Mouse (Mus musculus) lung, postnatal 4 days (tissue): ENCODE data around the gene Cdc27.
"Not testable (repeated sequence)": the region's sequence is repeated elsewhere in the genome, so short reads cannot be mapped to it uniquely, and the experiment has no call there.

Experiments
- DNase-seq, 2 experiments: peaks; one replicate each; pipeline ENCODE4 v3.0.0; 2021

The Cdc27 gene

DNA sequence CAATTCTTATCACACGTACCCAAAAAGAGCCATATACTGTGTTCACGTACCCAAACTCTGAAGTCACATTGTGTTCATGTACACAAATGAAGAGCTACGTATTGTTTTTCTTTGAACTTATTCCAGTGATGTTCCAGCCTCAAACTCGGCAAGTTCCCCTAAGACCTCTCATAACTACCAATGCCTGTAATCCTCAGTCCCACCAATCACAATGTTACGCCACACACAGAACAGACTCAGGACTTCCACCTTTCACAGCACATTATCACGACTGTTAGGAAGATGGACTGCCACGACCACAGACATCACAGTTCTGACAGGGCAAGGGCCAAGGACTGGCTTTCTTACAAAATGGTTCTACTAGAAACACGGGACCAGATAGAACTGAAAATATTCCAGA, 20.1 kb upstream of the Cdc27 start:
- not testable (repeated sequence) for DNase-seq

GRCm38 (mm10) chr11:104568326-104568725, 17.9 kb upstream of the Cdc27 start:
- DNase-seq: no peak

DNA sequence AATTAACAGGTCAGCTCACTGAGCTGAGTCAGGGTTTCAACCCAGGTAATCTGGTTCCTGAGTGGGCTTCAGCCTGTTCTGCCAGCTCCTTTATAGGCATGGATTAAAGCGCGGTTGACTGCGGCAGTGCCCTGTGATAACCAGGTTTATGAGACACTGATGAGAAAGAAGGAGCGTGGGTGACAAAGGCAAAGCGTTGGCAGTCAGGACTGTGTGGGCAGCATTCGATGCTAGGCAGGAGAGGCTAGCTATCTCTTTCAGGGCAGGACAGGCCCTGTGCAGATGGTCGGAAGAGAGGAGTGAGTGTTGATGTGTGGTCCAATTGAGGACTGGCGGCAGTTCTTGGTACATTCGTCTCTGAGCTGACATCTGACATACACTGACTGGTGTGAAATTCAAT, 17.3 kb upstream of the Cdc27 start:
- no peak for DNase-seq

- DNase-seq: no peak
Measured at GRCm38 (mm10) chr11:104566796-104567195, 16.4 kb upstream of the Cdc27 start.

DNA sequence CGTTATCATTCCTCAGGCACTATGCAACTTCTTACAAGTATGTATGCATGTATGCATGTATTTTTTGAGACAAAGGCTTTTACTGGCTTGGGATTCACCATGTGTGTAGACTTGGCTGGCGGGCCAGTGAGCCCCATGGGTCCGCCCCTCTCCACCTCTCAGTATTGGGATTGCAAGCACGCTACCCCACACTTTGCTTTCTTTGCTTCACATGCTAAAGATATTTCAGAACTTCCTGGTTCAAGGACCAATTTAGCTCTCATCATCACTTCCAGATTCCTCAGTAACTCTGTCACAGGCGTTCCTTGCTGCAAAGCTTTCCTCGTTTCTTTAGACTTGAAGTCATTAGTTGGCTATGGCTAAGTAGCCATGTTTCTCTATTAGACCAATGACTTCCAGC, 15.7 kb upstream of the Cdc27 start:
- DNase-seq: no peak

- DNase-seq: no peak
Measured at GRCm38 (mm10) chr11:104565172-104565571, 14.8 kb upstream of the Cdc27 start.

DNA sequence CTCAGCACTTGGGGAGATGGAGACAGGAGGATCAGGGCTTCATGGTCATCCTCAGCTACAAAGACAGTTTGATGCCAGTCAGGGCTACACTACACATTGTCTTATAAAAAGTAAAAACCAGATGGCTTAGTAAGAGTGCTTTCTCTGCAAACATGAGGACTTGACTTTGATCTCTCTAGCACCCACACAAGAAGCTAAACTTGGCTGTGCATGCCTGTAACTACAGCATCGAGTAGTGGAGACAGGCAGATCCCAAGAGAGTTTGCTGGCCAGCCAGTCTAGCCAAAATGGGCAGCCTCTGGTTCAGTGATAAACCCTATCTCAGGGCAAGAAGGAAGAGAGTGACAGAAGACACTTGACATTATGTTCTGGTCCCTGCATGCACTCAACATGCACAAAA, 13.1 kb upstream of the Cdc27 start:
- DNase-seq: no peak

- DNase-seq: no peak
Measured at GRCm38 (mm10) chr11:104560971-104561370, 10.6 kb upstream of the Cdc27 start.

DNA sequence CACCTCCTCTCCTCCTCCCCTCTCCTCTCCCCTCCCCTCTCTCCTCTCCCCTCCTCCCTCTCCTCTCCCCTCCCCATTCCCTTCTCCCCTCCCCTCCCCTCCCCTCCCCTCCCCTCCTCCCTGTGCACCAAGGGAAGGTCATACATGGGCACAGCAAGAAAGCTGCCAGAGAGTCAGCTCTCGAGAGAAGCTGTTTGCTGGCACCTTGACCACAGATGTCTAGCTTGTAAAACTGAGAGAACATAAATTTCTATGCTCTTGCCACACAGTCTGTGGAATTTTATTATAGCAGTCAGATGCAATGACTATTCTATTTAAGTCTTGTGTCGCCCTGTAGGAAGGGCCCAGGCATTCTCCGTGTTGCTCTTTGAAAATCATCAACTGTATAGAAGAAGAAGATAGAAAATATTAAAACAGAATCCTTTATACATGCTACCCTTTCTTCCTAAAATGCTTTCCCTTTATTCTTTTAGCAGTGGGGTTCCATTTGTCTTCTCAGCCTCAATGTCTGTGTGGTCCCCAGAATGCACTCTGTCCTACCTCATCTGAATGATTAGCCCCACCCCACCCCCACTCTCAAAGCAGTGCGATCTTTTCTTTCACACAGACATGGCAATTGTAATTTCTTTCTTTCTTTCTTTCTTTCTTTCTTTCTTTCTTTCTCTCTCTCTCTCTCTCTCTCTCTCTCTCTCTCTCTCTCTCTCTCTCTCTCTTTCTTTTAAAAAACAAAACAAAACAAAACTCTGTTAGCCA, 8.4 kb upstream of the Cdc27 start:
- no peak for DNase-seq

- DNase-seq: no peak
Measured at GRCm38 (mm10) chr11:104558065-104558464, 7.6 kb upstream of the Cdc27 start.

DNA sequence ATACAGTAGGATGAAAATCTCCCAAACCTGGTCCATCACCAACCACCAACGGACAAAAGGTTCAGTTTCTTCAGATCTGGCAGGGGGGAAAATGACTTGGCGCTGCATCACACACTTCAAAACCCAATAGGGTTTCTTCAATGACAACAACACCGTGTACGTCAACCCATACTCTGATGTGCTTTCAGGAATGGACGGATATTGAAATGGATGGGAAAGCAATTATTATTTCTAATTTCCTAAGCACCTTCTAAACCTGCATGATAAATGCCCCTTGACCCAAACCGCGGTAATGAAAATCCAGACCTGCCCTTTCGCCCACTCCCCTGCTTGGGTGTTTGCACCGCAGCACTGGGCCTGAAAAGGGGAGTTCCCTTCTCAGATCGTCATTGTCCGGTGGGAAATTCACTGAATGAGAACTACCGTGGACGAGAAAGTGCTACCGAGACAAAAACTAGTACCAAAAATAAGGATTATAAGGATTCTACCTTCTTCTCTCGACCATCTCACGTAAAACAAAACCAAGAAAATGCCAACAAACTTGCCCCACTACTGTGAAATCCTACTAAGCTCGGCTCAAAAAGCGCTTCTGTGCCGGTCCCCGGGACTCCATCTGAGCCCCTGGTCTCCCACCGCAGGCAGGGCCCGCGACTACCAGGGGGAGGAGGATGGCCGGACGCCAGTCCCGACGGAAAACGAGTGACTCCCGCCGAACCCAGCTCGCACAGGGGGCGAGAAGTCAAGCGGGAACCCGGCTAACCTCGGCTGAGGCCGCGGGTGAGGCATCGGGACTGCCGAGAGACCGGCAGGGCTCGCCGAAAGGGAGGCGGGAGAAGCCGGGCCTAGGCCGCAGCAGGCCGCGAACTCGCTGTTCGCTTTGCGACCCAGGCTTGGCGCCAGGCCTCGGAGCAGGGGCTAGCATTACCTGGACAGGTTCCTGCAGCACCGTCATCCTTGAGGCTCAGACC, 698 bp downstream of the Cdc27 start:
- peak in 1 of 2 experiments; percentile 85 for DNase-seq

GRCm38 (mm10) chr11:104547502-104547901, 2.9 kb downstream of the Cdc27 start:
- DNase-seq: no peak

GRCm38 (mm10) chr11:104544507-104544906, 5.9 kb downstream of the Cdc27 start:
- DNase-seq: no peak

DNA sequence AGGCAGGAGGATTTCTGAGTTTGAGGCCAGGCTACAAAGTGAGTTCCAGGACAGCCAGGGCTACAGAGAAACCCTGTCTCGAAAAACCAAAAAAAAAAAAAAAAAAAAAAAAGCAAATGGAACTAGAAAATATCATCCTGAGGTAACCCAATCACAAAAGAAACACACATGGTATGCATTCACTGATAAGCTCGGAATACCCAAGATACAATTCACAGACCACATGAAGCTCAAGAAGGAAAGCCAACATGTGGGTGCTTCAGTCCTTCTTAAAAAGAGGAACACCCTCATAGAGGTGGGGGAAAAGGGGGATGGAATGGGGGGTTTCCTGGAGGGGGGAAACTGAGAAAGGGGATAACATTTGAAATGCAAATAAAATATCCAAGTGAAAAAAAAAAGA, 7.1 kb downstream of the Cdc27 start:
- DNase-seq: not testable (repeated sequence)

DNA sequence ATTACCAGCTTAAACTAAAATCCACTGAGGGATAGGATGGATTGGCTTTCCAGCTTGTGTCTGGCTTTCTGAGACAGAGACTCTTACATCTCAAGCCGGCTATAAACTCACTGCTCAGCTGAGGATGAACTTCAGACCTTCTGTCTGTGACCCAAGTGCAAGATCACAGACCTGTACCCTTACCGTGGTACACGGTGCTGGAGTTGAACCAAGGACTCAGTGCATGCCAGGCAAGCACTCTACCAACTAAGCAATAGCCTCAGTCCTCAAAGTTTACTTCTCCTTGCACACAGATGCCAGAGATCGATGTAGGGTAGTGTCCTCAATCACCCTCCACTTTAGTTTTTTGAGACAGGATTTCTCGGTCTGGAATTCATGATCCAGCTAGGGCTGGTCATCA, 10.6 kb downstream of the Cdc27 start:
- DNase-seq: no peak

GRCm38 (mm10) chr11:104537945-104538555, 12.4 kb downstream of the Cdc27 start:
- DNase-seq: no peak

DNA sequence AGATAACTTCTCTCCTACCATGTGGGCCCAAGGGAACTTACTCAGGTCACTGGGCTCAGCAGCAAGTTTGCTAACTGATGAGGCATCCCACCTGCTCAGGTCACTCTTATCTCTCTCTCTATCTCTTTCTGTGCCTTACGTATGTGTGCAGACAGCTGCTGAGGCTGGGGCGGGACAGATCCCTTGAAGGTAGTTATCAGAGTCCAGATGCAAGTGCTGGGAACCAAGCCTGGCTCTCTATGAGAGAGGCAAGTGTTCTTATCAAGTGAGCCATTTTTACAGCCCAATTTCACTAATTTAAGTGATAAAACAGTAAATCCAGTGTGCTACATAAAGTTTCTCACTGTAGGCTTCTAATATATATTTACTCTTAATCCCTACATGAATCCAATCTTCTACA, 13.6 kb downstream of the Cdc27 start:
- no peak for DNase-seq

- DNase-seq: no peak
Measured at GRCm38 (mm10) chr11:104525935-104526334, 24.5 kb downstream of the Cdc27 start.

DNA sequence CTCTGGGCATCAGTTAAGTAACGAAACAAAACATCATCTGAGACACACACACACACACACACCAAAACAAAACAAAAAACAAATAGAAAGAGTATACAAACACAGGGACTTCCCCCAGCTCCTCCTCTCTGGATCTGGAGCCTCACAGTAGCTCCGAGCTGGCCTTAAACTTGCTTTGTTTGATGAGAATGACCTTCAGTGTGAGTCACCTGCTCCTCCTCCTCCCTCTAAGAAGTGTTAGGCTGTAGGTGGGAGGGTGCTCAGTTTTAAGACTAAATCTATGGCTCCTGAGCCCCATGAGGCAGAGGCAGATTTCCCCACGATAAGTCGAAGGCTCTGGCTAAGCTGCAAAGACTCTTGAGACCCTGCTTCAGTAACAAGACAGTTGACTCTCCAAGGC, 38.0 kb downstream of the Cdc27 start:
- DNase-seq: no peak

DNA sequence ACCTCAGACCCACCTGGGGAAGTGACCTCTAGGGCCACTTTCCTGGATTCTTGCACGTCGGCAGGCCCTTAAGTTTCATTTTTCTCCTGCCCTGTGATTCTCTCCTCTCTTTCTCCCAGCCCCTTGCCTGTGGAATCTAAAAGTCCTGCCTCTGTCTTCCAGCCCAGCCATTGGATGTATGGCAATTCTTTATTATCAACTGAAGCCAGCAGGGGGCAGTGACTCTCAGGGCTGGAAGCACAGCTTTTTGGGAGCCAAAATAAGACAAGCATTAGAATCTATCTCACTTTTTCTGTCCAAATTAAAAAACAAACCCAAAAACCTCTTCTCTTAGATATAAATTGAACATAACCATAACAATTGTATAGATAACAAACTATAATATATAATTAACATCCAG, 39.8 kb downstream of the Cdc27 start:
- peak in 1 of 2 experiments; percentile 25 for DNase-seq

DNA sequence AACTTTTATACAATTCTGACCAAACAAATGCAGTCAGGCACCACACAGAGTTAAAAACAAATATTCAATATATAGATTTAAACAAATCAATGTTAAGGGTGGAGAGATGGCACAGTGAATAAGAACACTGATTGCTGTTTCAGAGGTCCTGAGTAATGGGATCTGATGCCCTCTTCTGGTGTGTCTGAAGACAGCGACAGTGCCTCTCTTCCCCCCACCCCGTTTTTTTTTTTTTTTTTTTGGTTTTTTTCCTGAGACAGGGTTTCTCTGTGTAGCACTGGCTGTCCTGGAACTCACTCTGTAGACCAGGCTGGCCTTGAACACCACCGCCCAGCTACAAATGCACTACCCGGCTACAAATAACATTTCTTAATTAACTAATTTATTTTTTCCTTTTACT, 42.0 kb downstream of the Cdc27 start:
- DNase-seq: no peak

GRCm38 (mm10) chr11:104488292-104488691, 62.1 kb downstream of the Cdc27 start:
- no peak for DNase-seq

GRCm38 (mm10) chr11:104481971-104482370, 68.4 kb downstream of the Cdc27 start:
- DNase-seq: no peak

DNA sequence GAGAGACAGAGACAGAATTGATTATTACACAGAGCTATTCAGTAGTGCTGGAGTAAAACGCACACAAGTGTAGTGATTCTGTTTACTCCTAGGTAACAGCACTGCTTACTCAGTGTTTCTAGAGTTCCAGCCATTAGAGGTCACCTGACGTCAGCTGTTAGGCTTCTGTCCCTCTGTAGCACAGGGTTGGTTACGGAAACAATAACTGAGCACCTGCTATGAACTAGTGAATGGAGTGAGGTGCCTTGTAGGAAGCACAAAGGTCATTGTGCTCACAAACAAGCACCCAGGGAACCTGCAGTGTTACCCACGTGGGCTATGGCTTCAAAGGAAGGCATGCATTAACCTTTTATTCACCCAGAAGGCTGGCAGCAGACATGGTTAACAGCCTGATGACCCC, 70.9 kb downstream of the Cdc27 start:
- no peak for DNase-seq
